ENCODE assay signal across 9 mouse cellular contexts in the genomic region with DNA sequence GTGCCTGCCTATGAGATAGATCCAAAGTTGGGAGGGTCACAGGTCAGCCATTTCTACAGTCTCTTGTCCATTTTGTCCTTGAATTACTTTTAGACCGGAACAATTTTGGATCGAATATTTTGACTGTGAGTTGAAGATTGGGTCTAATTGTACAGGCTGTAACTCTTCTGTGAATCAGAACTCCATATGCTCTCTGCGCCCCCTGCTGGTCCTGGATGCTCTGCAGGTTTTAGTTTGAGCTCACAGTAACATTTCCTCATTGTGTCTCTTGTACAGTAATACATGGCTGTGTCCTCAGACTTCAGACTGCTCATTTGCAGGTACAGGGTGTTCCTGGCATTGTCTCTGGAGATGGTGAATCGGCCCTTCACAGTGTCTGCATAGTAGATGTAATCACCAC.
DNase-seq lines count a peak whose midpoint lies in the region; TF ChIP-seq lines count a peak whose summit lies in the region.
"Had no signal": no experiment of that assay in that cellular context is flagged by ENCODE, and none has a peak within 500 bp of the region (broad histone marks: within the 10 kb centered on the region; RNA-seq: fewer than 3 reads in every experiment).

No protein-coding gene starts in this region.

- H3K27ac ChIP-seq in layer of hippocampus, adult 2 months, result no peak overlapping the region
- H3K27ac ChIP-seq: heart, embryonic 15.5 days had no signal

- TF ChIP-seq CTCF in layer of hippocampus, adult 2 months (conservative IDR thresholded peaks at IDR 0.05), result peak; percentile 35

- no peak overlapping the region for H3K4me3 ChIP-seq in layer of hippocampus, adult 2 months
- H3K4me3 ChIP-seq: heart, embryonic 15.5 days had no signal

- peak; percentile 6 to 57 for DNase-seq in adrenal gland, adult (ENCODE audit: inconsistent age in 2 of 2, low spot score in 1 of 2)
- no peak for DNase-seq in adrenal gland, postnatal 4 days (ENCODE audit: low spot score in 2 of 2)
- no peak for DNase-seq in layer of hippocampus, adult 2 months (ENCODE audit: low spot score in 2 of 2)
- DNase-seq in layer of hippocampus, postnatal 14 days (ENCODE audit: low spot score in 2 of 2), result no peak
- peak; percentile 52 for DNase-seq in R1 (ENCODE audit: low read depth, low spot score)
- peak; percentile 10 to 18 for DNase-seq in right cerebral cortex, postnatal 10 days (ENCODE audit: low spot score in 2 of 2)
- no peak for DNase-seq in urinary bladder, adult 2 months (ENCODE audit: low spot score)
- DNase-seq in cerebellum, adult 11-12 months, result no peak

Comparison
In these comparisons a context has a peak if more than half of its experiments do, and no peak if none do; other contexts are left out.
1. DNase-seq: peak in adrenal gland, adult (2 of 2), R1 (single experiment) and right cerebral cortex, postnatal 10 days (2 of 2); none in adrenal gland, postnatal 4 days (0 of 2), layer of hippocampus, adult 2 months (0 of 2), layer of hippocampus, postnatal 14 days (0 of 2), urinary bladder, adult 2 months (single experiment) and cerebellum, adult 11-12 months (single experiment).